Mouse (Mus musculus) myocyte (in vitro differentiated cells): ENCODE results near the gene Gm49510. TPM values are rescaled to one million over a fixed set of nuclear protein-coding genes. Genes with fewer than 3 reads are reported as not detected.
A peak's percentile ranks its signal among the peaks of the same experiment; 100 is the strongest.
"Not testable (repeated sequence)": the region's sequence is repeated elsewhere in the genome, so short reads cannot be mapped to it uniquely, and the experiment has no call there.

ENCODE experiments used
- H3K27me3 ChIP-seq: one replicate; pipeline ENCODE4 v1.6.1; 2011; ENCODE audit not compliant: control insufficient read depth, insufficient read depth, insufficient read length
- H3K36me3 ChIP-seq: one replicate; pipeline ENCODE4 v1.6.1; 2011; ENCODE audit not compliant: control insufficient read depth, insufficient read depth
- H3K4me2 ChIP-seq: one replicate; pipeline ENCODE4 v1.6.1; 2011; ENCODE audit warnings: low read depth, control low read depth
- H3K4me3 ChIP-seq: one replicate; pipeline ENCODE4 v1.5.1; 2011; ENCODE audit warnings: mild to moderate bottlenecking, control low read depth, moderate library complexity
- H3K79me2 ChIP-seq: one replicate; pipeline ENCODE4 v1.6.1; 2011; ENCODE audit not compliant: control insufficient read depth, insufficient read depth
- H3ac ChIP-seq: one replicate; pipeline ENCODE4 v1.6.1; 2011; ENCODE audit not compliant: control insufficient read depth, insufficient read length
- CEBPB ChIP-seq: IDR thresholded peaks from 2 replicates; pipeline ENCODE4 v1.6.1; 2011; ENCODE audit warnings: mild to moderate bottlenecking, moderate library complexity; ENCODE audit not compliant: poor library complexity, insufficient read depth, severe bottlenecking
- E2F4 ChIP-seq: IDR thresholded peaks from one replicate; pipeline ENCODE4 v1.6.1; 2011; ENCODE audit warnings: mild to moderate bottlenecking, control low read depth, moderate library complexity; ENCODE audit not compliant: insufficient read depth
- MAX ChIP-seq: IDR thresholded peaks from one replicate; pipeline ENCODE4 v1.6.1; 2011; ENCODE audit warnings: low read depth, mild to moderate bottlenecking, control low read depth
- MYOD1 ChIP-seq, 3 experiments: IDR thresholded peaks; one replicate each; pipeline ENCODE4 v1.6.1; 2011; ENCODE audit warnings: control low read depth in 2 of 3, low read depth in 2 of 3, mild to moderate bottlenecking in 2 of 3, moderate library complexity in 1 of 3; ENCODE audit not compliant: insufficient read length in 2 of 3, control insufficient read depth in 1 of 3
- MYOG ChIP-seq, 3 experiments: IDR thresholded peaks; one replicate each; pipeline ENCODE4 v1.6.1; 2011; ENCODE audit warnings: control low read depth in 2 of 3, low read depth in 2 of 3, mild to moderate bottlenecking in 2 of 3; ENCODE audit not compliant: insufficient read length in 2 of 3, control insufficient read depth in 1 of 3, insufficient read depth in 1 of 3
- POLR2A ChIP-seq: IDR thresholded peaks from one replicate; pipeline ENCODE4 v1.6.1; 2011; ENCODE audit warnings: low read depth, mild to moderate bottlenecking, control low read depth, moderate library complexity; ENCODE audit not compliant: insufficient read length
- POLR2AphosphoS2 ChIP-seq: IDR thresholded peaks from one replicate; pipeline ENCODE4 v1.6.1; 2011; ENCODE audit warnings: low read depth, control low read depth; ENCODE audit not compliant: insufficient read length
- REST ChIP-seq: IDR thresholded peaks from one replicate; pipeline ENCODE4 v1.6.1; 2011; ENCODE audit warnings: mild to moderate bottlenecking, control low read depth, moderate library complexity; ENCODE audit not compliant: insufficient read depth, insufficient read length
- SRF ChIP-seq: IDR thresholded peaks from one replicate; pipeline ENCODE4 v1.6.1; 2011; ENCODE audit warnings: low read depth; ENCODE audit not compliant: control insufficient read depth, insufficient read length
- TCF12 ChIP-seq: IDR thresholded peaks from one replicate; pipeline ENCODE4 v1.6.1; 2011; ENCODE audit warnings: mild to moderate bottlenecking, control low read depth; ENCODE audit not compliant: poor library complexity, insufficient read depth, severe bottlenecking
- TCF3 ChIP-seq: IDR thresholded peaks from one replicate; pipeline ENCODE4 v1.6.1; 2011; ENCODE audit warnings: low read depth, control low read depth; ENCODE audit not compliant: insufficient read length
- USF1 ChIP-seq: IDR thresholded peaks from one replicate; pipeline ENCODE4 v1.6.1; 2011; ENCODE audit warnings: low read depth, mild to moderate bottlenecking, control low read depth, moderate library complexity
- polyA plus RNA-seq: library from polyadenylated mRNA; unstranded; fragments of >200 nt; fragmentation: generic; extraction: Trizol; gene quantifications from one replicate; pipeline ENCODE4 v1.2.1, GENCODE M21; 2012; ENCODE audit warnings: missing spikeins

Gene Gm49510
- polyA plus RNA-seq, 1 experiment, result 0.04 TPM

- H3K36me3 ChIP-seq, result peaks cover 1% of the 10 kb centered on the region
- H3K4me2 ChIP-seq, result peak overlapping the region; percentile 99
- H3K27me3 ChIP-seq, result no peaks in the 10 kb centered on the region
- TF ChIP-seq POLR2A, result no peak
- TF ChIP-seq SRF, result no peak
- no peak for TF ChIP-seq REST
- no peak for TF ChIP-seq POLR2AphosphoS2
- TF ChIP-seq TCF3, result no peak
- H3K4me3 ChIP-seq, result peak overlapping the region; percentile 68
- peaks cover 9% of the 10 kb centered on the region for H3K79me2 ChIP-seq
- peak overlapping the region; percentile 43 for H3ac ChIP-seq
Measured at GRCm38 (mm10) chr15:78877810-78878390, 21.6 kb upstream of the Gm49510 start.

- Histone ChIP-seq H3K36me3 (peaks cover 12% of the 10 kb centered on the region), H3K4me3 (peak overlapping the region; percentile 68), H3K4me2 (peak overlapping the region; percentile 99)
- not testable (repeated sequence) for H3ac ChIP-seq, H3K79me2 ChIP-seq, H3K27me3 ChIP-seq
Measured at GRCm38 (mm10) chr15:78878792-78879516, 20.5 kb upstream of the Gm49510 start.

GRCm38 (mm10) chr15:78880432-78880831, 19.0 kb upstream of the Gm49510 start:
- H3K27me3 ChIP-seq, result no peaks in the 10 kb centered on the region
- no peak overlapping the region for H3K4me3 ChIP-seq
- H3K36me3 ChIP-seq, result peaks cover 24% of the 10 kb centered on the region
- peaks cover 9% of the 10 kb centered on the region for H3K79me2 ChIP-seq
- H3K4me2 ChIP-seq, result no peak overlapping the region
- TF ChIP-seq USF1 (no peak), POLR2A (no peak), MYOD1 (IDR thresholded peaks at IDR 0.05; ENCODE audit: control insufficient read depth in 1 of 3, insufficient read length in 2 of 3, low read depth in 2 of 3) (no peak), MAX (no peak), SRF (no peak), E2F4 (no peak), POLR2AphosphoS2 (no peak), REST (no peak), MYOG (IDR thresholded peaks at IDR 0.05; ENCODE audit: control insufficient read depth in 1 of 3, insufficient read depth in 1 of 3, insufficient read length in 2 of 3, low read depth in 2 of 3) (no peak), CEBPB (no peak), TCF12 (no peak), TCF3 (no peak)
- no peak overlapping the region for H3ac ChIP-seq

GRCm38 (mm10) chr15:78881828-78882227, 17.6 kb upstream of the Gm49510 start:
- H3K4me2 ChIP-seq, result no peak overlapping the region
- H3K79me2 ChIP-seq, result peaks cover 9% of the 10 kb centered on the region
- H3ac ChIP-seq, result no peak overlapping the region
- no peak overlapping the region for H3K4me3 ChIP-seq
- no peaks in the 10 kb centered on the region for H3K27me3 ChIP-seq
- peaks cover 29% of the 10 kb centered on the region for H3K36me3 ChIP-seq
- TF ChIP-seq CEBPB (no peak), POLR2A (no peak), POLR2AphosphoS2 (no peak), REST (no peak), TCF3 (no peak), MAX (no peak), SRF (no peak), MYOD1 (IDR thresholded peaks at IDR 0.05; ENCODE audit: control insufficient read depth in 1 of 3, insufficient read length in 2 of 3, low read depth in 2 of 3) (no peak), USF1 (no peak), TCF12 (no peak), MYOG (IDR thresholded peaks at IDR 0.05; ENCODE audit: control insufficient read depth in 1 of 3, insufficient read depth in 1 of 3, insufficient read length in 2 of 3, low read depth in 2 of 3) (no peak), E2F4 (no peak)

GRCm38 (mm10) chr15:78889401-78889853, 10.0 kb upstream of the Gm49510 start:
- no peak for TF ChIP-seq MAX
- TF ChIP-seq USF1, result no peak
- H3K4me2 ChIP-seq, result no peak overlapping the region
- H3K79me2 ChIP-seq, result no peaks in the 10 kb centered on the region
- peaks cover 37% of the 10 kb centered on the region for H3K36me3 ChIP-seq
- no peak overlapping the region for H3K4me3 ChIP-seq
- no peak overlapping the region for H3ac ChIP-seq
- H3K27me3 ChIP-seq, result no peaks in the 10 kb centered on the region
